Mouse (Mus musculus) kidney, postnatal 0 days (tissue): ENCODE measurements around the gene Rtp2. TPM values are rescaled to one million over a fixed set of nuclear protein-coding genes. Genes with fewer than 3 reads are reported as not detected.

Experiments used
- ATAC-seq: fragments of 200-750 bp; cut with Nextera tagmentation; replicated peaks from 2 replicates; pipeline ENCODE4 v1.8.0; 2017; ENCODE audit warnings: low read depth, moderate number of reproducible peaks, moderate TSS enrichment, moderate library complexity; ENCODE audit not compliant: low FRiP score
- DNase-seq: peaks from one replicate; pipeline ENCODE4 v3.0.0-alpha.2; 2016; ENCODE audit warnings: low spot score
- H3K27ac ChIP-seq: fragments of 300-500 bp; sonication (generic); 2 replicates; pipeline ENCODE4 v1.5.1; 2014; ENCODE audit warnings: mild to moderate bottlenecking
- H3K27me3 ChIP-seq: fragments of 300-500 bp; sonication (generic); 2 replicates; pipeline ENCODE4 v1.6.1; 2014; ENCODE audit warnings: low read length, mixed read lengths; ENCODE audit not compliant: insufficient read depth
- H3K36me3 ChIP-seq: fragments of 300-500 bp; sonication (generic); 2 replicates; pipeline ENCODE4 v1.6.1; 2014; ENCODE audit warnings: low read length, mixed read lengths; ENCODE audit not compliant: insufficient read depth
- H3K4me1 ChIP-seq: fragments of 300-500 bp; sonication (generic); replicated peaks from 2 replicates; pipeline ENCODE4 v1.6.1; 2014; ENCODE audit warnings: antibody characterized with exemption, low read length, mixed read lengths; ENCODE audit not compliant: insufficient read depth
- H3K4me2 ChIP-seq: fragments of 300-500 bp; sonication (generic); 2 replicates; pipeline ENCODE4 v1.6.1; 2014; ENCODE audit warnings: mild to moderate bottlenecking, low read length, moderate library complexity, mixed read lengths
- H3K4me3 ChIP-seq: fragments of 300-500 bp; sonication (generic); replicated peaks from 2 replicates; pipeline ENCODE4 v1.5.1; 2014; ENCODE audit warnings: low read depth, low read length
- H3K9ac ChIP-seq: fragments of 300-500 bp; sonication (generic); 2 replicates; pipeline ENCODE4 v1.6.1; 2014; ENCODE audit warnings: low read depth, low read length
- H3K9me3 ChIP-seq: fragments of 300-500 bp; sonication (generic); replicated peaks from 2 replicates; pipeline ENCODE4 v1.6.1; 2016; ENCODE audit warnings: low read length, inconsistent platforms, mixed read lengths
- CTCF ChIP-seq: IDR thresholded peaks from 2 replicates; pipeline ENCODE4 v1.5.1; 2016; ENCODE audit warnings: antibody characterized with exemption, low read depth, mild to moderate bottlenecking, moderate library complexity
- WGBS: fragments of 180-500 bp; shearing (Covaris S2); extraction: QIAGEN DNeasy Blood & Tissue Kit; methylation state at CpG from one replicate; pipeline ENCODE4 v1.1.7; 2014; 5-methylcytosine and 5-hydroxymethylcytosine counted together
- polyA plus RNA-seq: library from polyadenylated mRNA; unstranded; fragments of >200 nt; fragmentation: Nextera tagmentation; extraction: Ambion mirVana; gene quantifications from 2 replicates; pipeline ENCODE4 v1.2.1, GENCODE M21; 2015

Rtp2 gene
- polyA plus RNA-seq, 1 experiment from 2014 or later = not detected

DNA sequence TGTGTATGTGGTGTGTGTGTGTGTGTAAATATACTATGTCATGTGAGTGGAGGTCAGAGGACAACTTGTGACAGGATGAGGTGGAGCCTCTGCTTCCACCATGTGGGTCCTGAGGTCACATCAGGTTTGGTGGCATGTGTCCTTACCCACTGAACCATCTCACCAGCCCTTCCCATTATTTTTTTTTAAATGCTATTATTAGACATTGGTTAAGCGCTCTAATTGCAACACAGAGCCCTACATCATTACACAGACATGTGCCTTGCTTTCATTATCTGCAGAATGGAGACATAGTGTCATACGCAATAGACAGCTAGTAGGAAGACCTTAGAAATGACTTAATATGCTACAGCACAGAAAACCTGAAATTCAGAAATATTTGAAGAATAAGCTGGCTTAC is 44.0 kb upstream of the Rtp2 start:
- DNase-seq = no peak
- no peak overlapping the region for H3K9ac ChIP-seq
- 89% methylated on average over 2 of the region's 2 CpGs for WGBS
- no peak overlapping the region for H3K27ac ChIP-seq
- TF ChIP-seq CTCF = no peak
- no peak overlapping the region for H3K4me2 ChIP-seq
- no peaks in the 10 kb centered on the region for H3K9me3 ChIP-seq
- H3K4me3 ChIP-seq = no peak overlapping the region
- H3K27me3 ChIP-seq = peaks cover 3% of the 10 kb centered on the region; the same call in 1 of the 2 replicates
- H3K4me1 ChIP-seq = 0 out of 2 replicates have a peak, but pooled peaks cover 3% of the 10 kb centered on the region
- ATAC-seq = no peak
- H3K36me3 ChIP-seq = no peaks in the 10 kb centered on the region

- no peaks in the 10 kb centered on the region for H3K9me3 ChIP-seq
These were observed 41.6 kb upstream of the Rtp2 start for GRCm38 (mm10) chr16:23973635-23974367.

GRCm38 (mm10) chr16:23972901-23973300 is 40.7 kb upstream of the Rtp2 start:
- ATAC-seq (no peak), DNase-seq (no peak)
- 79% methylated on average over 11 of the region's 11 CpGs for WGBS

More at GRCm38 (mm10) chr16:23973635-23974367, 41.6 kb upstream of the Rtp2 start:
- no peak overlapping the region for H3K9ac ChIP-seq
- DNase-seq = no peak
- no peaks in the 10 kb centered on the region for H3K4me1 ChIP-seq
- H3K27me3 ChIP-seq = no peaks in the 10 kb centered on the region
- no peaks in the 10 kb centered on the region for H3K36me3 ChIP-seq
- no peak overlapping the region for H3K27ac ChIP-seq
- TF ChIP-seq CTCF = no peak
- WGBS = 90% methylated on average over 9 of the region's 9 CpGs
- H3K4me2 ChIP-seq = no peak overlapping the region
- no peak for ATAC-seq
- no peak overlapping the region for H3K4me3 ChIP-seq

DNA sequence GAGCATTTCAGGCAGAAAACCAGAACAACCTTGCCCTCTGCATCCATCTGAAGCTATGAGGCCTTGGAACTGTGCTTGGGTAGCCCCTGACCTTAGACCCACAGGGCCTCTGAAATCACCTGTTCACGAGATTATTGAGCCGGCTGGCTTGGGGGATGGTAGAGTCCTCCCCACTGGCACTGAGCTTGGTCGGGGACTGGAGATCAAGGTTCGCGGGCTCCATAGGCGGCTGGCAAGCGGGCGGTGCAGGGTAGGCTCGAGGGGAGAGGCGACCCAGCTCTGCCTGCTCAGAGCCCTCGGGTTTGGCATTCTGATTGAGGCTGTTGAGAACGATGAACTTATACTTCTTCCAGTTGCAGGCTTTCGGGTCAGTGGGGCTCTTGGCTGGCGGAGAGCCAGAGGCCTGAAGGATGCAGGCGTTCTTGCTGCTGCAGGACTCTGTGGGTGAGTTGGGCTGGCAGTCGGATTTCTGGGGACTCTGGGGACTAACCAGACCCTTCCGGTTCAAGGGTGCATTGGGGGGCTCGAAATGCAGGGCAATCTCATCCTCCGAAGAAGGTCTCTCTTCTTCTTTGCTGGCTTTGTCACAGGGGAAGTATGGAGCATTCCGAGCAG is 40.0 kb upstream of the Rtp2 start:
- Histone ChIP-seq H3K4me3 (no peak overlapping the region), H3K9ac (no peak overlapping the region), H3K9me3 (no peaks in the 10 kb centered on the region), H3K4me1 (no peaks in the 10 kb centered on the region), H3K36me3 (no peaks in the 10 kb centered on the region), H3K4me2 (no peak overlapping the region), H3K27ac (no peak overlapping the region), H3K27me3 (no peaks in the 10 kb centered on the region)
- WGBS = 72% methylated on average over 20 of the region's 20 CpGs
- no peak for TF ChIP-seq CTCF
- no peak for DNase-seq
- ATAC-seq = no peak

More at GRCm38 (mm10) chr16:23972901-23973300, 40.7 kb upstream of the Rtp2 start:
- H3K9me3 ChIP-seq = no peaks in the 10 kb centered on the region
- H3K36me3 ChIP-seq = no peaks in the 10 kb centered on the region
- no peak overlapping the region for H3K4me2 ChIP-seq
- TF ChIP-seq CTCF = no peak
- no peak overlapping the region for H3K9ac ChIP-seq
- no peak overlapping the region for H3K27ac ChIP-seq
- no peaks in the 10 kb centered on the region for H3K27me3 ChIP-seq
- H3K4me1 ChIP-seq = no peaks in the 10 kb centered on the region
- no peak overlapping the region for H3K4me3 ChIP-seq

GRCm38 (mm10) chr16:23969919-23970318 is 37.7 kb upstream of the Rtp2 start:
- no peak for TF ChIP-seq CTCF
- Histone ChIP-seq H3K4me2 (no peak overlapping the region), H3K4me1 (no peaks in the 10 kb centered on the region), H3K27ac (no peak overlapping the region), H3K9ac (no peak overlapping the region), H3K36me3 (no peaks in the 10 kb centered on the region), H3K27me3 (no peaks in the 10 kb centered on the region), H3K9me3 (no peaks in the 10 kb centered on the region), H3K4me3 (no peak overlapping the region)
- 74% methylated on average over 14 of the region's 14 CpGs for WGBS
- no peak for DNase-seq
- no peak for ATAC-seq

DNA sequence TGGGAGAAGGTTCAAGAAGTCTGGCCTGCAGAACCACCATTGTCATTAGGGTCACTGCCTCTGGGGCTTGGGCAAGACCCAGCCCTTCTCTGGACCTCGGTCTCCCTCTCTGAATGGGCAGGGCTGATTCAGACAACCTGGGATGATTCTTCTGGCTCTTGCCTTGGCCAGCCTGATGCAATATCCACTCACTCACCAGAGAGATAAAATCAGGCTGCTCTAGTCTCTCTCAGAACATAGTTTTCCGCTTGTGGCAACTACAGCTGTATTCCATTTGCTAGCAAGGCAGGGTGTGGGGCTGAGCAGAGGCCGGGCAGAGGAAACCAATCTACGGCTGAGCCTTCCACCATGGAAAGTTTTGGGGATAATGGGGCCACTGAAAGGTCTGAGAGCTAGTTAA is 36.7 kb upstream of the Rtp2 start:
- Histone ChIP-seq H3K4me2 (no peak overlapping the region), H3K9ac (no peak overlapping the region), H3K4me3 (no peak overlapping the region), H3K27ac (no peak overlapping the region), H3K27me3 (no peaks in the 10 kb centered on the region), H3K36me3 (no peaks in the 10 kb centered on the region), H3K9me3 (no peaks in the 10 kb centered on the region), H3K4me1 (no peaks in the 10 kb centered on the region)
- ATAC-seq (no peak), DNase-seq (no peak)
- WGBS = 76% methylated on average over 4 of the region's 4 CpGs
- no peak for TF ChIP-seq CTCF
